Mouse (Mus musculus): Measurements from ENCODE around the gene Dazap2. TPM values are rescaled to one million over a fixed set of nuclear protein-coding genes. Genes with fewer than 3 reads are reported as not detected.

Dazap2 gene
- 242 and 282 TPM in 2 replicates for polyA plus RNA-seq (2012; rRNA removed)

DNA sequence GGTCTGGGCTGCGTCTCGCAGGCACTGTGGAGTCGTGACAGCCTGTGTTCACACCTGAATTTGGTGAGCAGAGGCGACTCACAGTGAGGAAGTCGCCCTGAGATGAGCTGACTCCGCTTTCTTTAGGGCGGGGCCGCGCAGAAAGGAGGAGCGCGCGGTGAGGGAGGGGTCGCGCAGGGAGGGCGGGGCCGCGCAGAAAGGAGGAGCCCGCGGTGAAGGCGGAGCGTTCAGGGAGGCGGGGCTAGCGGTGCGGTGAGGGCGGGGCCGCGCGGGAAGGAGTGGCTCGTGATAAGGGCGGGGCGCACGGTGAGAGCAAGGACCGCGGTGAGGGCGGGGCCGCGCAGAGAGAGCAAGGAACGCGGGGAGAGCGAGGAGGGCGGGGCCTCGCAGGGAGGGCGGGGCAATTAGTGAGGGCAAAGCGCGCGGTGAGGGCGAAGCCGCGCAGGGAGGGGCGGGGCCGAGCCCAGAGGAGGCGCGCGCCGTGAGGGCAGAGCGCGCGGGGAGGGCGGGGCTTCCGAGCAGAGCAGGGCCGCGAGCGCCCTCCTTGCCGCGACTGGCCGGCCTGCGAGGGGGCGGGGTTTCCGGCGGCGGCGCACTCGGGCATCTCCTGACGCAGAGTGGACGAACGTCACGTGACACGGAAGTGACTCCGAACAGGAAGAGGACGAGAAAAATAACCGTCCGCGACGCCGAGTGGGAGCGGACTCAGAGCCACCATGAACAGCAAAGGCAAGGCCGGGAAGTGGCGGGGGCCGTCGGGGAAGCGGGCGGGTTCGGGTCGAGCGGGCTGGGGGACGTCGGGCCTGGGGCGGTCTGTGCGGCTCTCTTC, at the start of gene Dazap2:
Gene Dazap2 (plus strand): TSS at position 354 of the 829 bp plus-strand sequence.
- peak; percentile 95 for TF ChIP-seq POLR2A (IDR thresholded peaks at IDR 0.05; ENCODE audit: control insufficient read depth, low read depth, low read length)
- no peak for TF ChIP-seq CTCF (IDR thresholded peaks at IDR 0.05; ENCODE audit: control insufficient read depth, insufficient read depth, insufficient replicate concordance, low read depth, low read length)
- Histone ChIP-seq H3K36me3 (ENCODE audit: control insufficient read depth, insufficient read depth, low read length) (peaks cover 3% of the 10 kb centered on the region), H3K27ac (ENCODE audit: control insufficient read depth, insufficient read depth, low read depth, low read length) (peak within 1 kb of the TSS; percentile 86), H3K4me1 (ENCODE audit: control insufficient read depth, insufficient read depth, low read length) (peaks cover 12% of the 10 kb centered on the region), H3K4me3 (ENCODE audit: control insufficient read depth, low read depth, low read length) (peak within 1 kb of the TSS; percentile 89), H3K27me3 (ENCODE audit: control insufficient read depth, insufficient read depth, low read length) (no peaks in the 10 kb centered on the region)

DNA sequence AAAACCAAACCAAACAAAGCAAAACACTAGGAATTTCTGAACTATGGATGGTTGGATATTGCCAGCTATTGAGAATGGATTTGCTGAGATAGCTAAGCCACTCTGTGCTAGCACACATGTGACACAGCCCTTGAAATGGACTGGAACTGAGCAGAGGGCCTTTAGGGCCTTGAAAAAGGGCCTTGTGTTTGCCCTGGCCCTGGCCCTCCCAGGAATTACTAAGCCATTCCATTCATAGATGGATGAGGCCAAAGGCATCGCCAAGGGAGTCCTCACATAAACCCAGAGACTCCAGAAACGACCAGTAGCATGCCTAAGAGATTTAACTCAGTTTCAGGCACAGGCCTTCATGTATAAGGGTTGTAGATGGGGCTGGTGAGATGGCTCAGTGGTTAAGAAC, 48.6 kb upstream of the Dazap2 start:
- no peaks in the 10 kb centered on the region for H3K27me3 ChIP-seq (ENCODE audit: control insufficient read depth, insufficient read depth, low read length)
- no peak overlapping the region for H3K4me3 ChIP-seq (ENCODE audit: control insufficient read depth, low read depth, low read length)
- H3K36me3 ChIP-seq (ENCODE audit: control insufficient read depth, insufficient read depth, low read length): no peaks in the 10 kb centered on the region
- TF ChIP-seq POLR2A (IDR thresholded peaks at IDR 0.05; ENCODE audit: control insufficient read depth, low read depth, low read length) (no peak), CTCF (IDR thresholded peaks at IDR 0.05; ENCODE audit: control insufficient read depth, insufficient read depth, insufficient replicate concordance, low read depth, low read length) (no peak)
- H3K27ac ChIP-seq (ENCODE audit: control insufficient read depth, insufficient read depth, low read depth, low read length): no peak overlapping the region
- H3K4me1 ChIP-seq (ENCODE audit: control insufficient read depth, insufficient read depth, low read length): no peaks in the 10 kb centered on the region

DNA sequence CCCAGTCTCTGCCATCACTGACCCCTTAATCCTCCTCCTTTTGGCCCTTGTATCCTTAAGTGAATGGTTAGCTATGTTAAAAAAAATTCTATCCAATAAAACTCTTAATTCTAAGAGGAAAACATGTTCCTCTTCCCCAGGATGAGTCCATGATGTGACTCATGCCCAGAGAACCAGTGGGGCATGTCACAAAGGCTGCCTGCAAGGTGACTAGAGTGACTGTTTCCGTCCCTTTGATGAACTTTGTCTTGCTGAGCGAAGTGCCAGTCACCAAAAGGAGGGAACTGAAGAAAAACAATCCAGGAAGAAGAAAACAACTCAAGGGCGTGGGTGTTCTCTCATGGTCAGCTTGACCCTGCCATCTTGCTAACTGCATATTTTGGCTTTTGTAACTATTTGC, 45.9 kb upstream of the Dazap2 start:
- Histone ChIP-seq H3K27ac (ENCODE audit: control insufficient read depth, insufficient read depth, low read depth, low read length) (no peak overlapping the region), H3K4me1 (ENCODE audit: control insufficient read depth, insufficient read depth, low read length) (no peaks in the 10 kb centered on the region), H3K4me3 (ENCODE audit: control insufficient read depth, low read depth, low read length) (no peak overlapping the region), H3K27me3 (ENCODE audit: control insufficient read depth, insufficient read depth, low read length) (no peaks in the 10 kb centered on the region), H3K36me3 (ENCODE audit: control insufficient read depth, insufficient read depth, low read length) (no peaks in the 10 kb centered on the region)
- TF ChIP-seq POLR2A (IDR thresholded peaks at IDR 0.05; ENCODE audit: control insufficient read depth, low read depth, low read length) (no peak), CTCF (IDR thresholded peaks at IDR 0.05; ENCODE audit: control insufficient read depth, insufficient read depth, insufficient replicate concordance, low read depth, low read length) (no peak)

DNA sequence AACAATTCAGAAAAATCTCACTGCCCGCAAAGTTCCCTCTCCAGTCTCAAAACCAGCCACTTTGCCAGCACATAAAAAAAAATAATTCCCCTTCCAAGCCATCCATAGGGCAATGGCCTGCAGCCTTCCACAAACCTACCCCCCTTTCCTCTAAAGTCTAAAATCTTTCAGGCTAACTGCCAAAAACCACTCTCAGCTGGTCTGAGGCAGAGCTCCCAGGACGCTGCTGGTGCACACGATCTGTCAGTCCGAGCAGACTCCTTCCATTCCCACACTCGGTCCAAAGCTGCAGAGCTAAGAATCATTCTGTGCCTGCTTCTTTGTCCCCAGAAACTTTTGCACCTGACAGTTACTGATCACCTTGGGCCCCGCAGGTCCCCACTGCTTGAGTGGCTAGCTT, 41.2 kb upstream of the Dazap2 start:
- no peaks in the 10 kb centered on the region for H3K36me3 ChIP-seq (ENCODE audit: control insufficient read depth, insufficient read depth, low read length)
- H3K4me1 ChIP-seq (ENCODE audit: control insufficient read depth, insufficient read depth, low read length): peaks cover 2% of the 10 kb centered on the region; the same call in 1 of the 2 replicates
- no peak overlapping the region for H3K27ac ChIP-seq (ENCODE audit: control insufficient read depth, insufficient read depth, low read depth, low read length)
- H3K27me3 ChIP-seq (ENCODE audit: control insufficient read depth, insufficient read depth, low read length): no peaks in the 10 kb centered on the region
- TF ChIP-seq POLR2A (IDR thresholded peaks at IDR 0.05; ENCODE audit: control insufficient read depth, low read depth, low read length): no peak
- no peak for TF ChIP-seq CTCF (IDR thresholded peaks at IDR 0.05; ENCODE audit: control insufficient read depth, insufficient read depth, insufficient replicate concordance, low read depth, low read length)
- H3K4me3 ChIP-seq (ENCODE audit: control insufficient read depth, low read depth, low read length): no peak overlapping the region

DNA sequence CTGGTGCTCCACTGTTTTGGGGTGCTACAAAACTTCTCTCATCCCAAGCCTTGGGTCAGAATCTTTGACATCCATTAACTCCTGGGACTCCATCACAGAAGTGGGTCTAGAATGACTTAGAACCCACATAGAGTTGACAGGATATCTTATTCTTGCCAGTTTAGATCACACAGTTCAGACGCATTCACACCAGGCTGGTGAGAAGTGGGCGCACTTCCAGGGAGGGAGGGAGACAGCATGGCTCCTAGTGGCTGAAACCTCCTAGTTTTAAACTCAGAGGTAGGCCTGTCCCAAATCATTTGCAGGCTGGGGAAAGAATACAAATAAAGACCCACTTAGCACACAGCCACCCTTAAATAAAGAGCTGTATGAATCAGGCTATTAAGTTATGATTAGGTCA, 40.8 kb upstream of the Dazap2 start:
- Histone ChIP-seq H3K4me3 (ENCODE audit: control insufficient read depth, low read depth, low read length) (no peak overlapping the region), H3K27me3 (ENCODE audit: control insufficient read depth, insufficient read depth, low read length) (no peaks in the 10 kb centered on the region), H3K36me3 (ENCODE audit: control insufficient read depth, insufficient read depth, low read length) (peaks cover 2% of the 10 kb centered on the region; the same call in 1 of the 2 replicates), H3K27ac (ENCODE audit: control insufficient read depth, insufficient read depth, low read depth, low read length) (no peak overlapping the region), H3K4me1 (ENCODE audit: control insufficient read depth, insufficient read depth, low read length) (peaks cover 2% of the 10 kb centered on the region; the same call in 1 of the 2 replicates)
- TF ChIP-seq CTCF (IDR thresholded peaks at IDR 0.05; ENCODE audit: control insufficient read depth, insufficient read depth, insufficient replicate concordance, low read depth, low read length) (no peak), POLR2A (IDR thresholded peaks at IDR 0.05; ENCODE audit: control insufficient read depth, low read depth, low read length) (no peak; the same call in 1 of the 2 replicates)

DNA sequence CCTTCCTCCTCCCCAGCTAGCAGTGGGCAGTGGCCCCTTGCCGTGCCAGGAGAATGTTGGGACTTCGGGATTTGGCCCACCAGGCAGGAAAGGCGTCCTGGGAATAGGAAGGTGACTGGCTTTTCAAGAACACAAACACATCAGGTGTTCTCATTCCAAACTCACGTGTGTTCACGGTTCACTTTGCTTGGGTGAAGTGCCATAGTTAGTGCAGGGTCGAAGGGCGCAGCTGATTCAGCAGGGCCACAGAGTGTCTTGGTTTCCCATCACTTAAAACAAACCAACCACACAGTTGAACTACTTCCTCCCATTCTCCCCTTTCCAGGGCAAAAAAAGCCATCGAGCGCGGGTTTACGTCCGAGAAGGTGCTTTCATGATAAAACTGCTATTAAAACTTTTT, 39.8 kb upstream of the Dazap2 start:
- peaks cover 5% of the 10 kb centered on the region for H3K36me3 ChIP-seq (ENCODE audit: control insufficient read depth, insufficient read depth, low read length)
- H3K4me1 ChIP-seq (ENCODE audit: control insufficient read depth, insufficient read depth, low read length): peaks cover 2% of the 10 kb centered on the region; the same call in 1 of the 2 replicates
- H3K27ac ChIP-seq (ENCODE audit: control insufficient read depth, insufficient read depth, low read depth, low read length): no peak overlapping the region
- H3K4me3 ChIP-seq (ENCODE audit: control insufficient read depth, low read depth, low read length): no peak overlapping the region
- no peak for TF ChIP-seq CTCF (IDR thresholded peaks at IDR 0.05; ENCODE audit: control insufficient read depth, insufficient read depth, insufficient replicate concordance, low read depth, low read length)
- no peak for TF ChIP-seq POLR2A (IDR thresholded peaks at IDR 0.05; ENCODE audit: control insufficient read depth, low read depth, low read length)
- H3K27me3 ChIP-seq (ENCODE audit: control insufficient read depth, insufficient read depth, low read length): no peaks in the 10 kb centered on the region

DNA sequence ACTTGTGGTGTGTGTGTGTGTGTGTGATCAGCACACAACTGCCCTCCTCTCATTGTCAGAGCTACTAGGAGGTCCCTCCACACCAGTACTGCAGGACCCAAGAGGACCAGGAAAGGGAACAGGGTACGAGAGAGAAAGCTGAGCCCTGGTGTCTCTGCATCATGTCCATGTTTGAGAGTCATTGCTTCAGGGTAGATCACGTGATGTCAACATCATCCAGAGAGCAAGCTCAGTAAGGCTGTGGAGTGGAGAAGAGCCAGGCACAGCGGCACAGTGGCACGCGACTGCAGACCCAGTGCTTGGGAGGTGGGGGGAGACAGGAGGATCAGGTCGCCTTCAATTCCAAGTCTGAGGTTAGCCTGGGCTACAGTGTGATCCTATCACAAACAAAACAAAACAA, 38.8 kb upstream of the Dazap2 start:
- TF ChIP-seq POLR2A (IDR thresholded peaks at IDR 0.05; ENCODE audit: control insufficient read depth, low read depth, low read length) (no peak), CTCF (IDR thresholded peaks at IDR 0.05; ENCODE audit: control insufficient read depth, insufficient read depth, insufficient replicate concordance, low read depth, low read length) (no peak)
- Histone ChIP-seq H3K27ac (ENCODE audit: control insufficient read depth, insufficient read depth, low read depth, low read length) (no peak overlapping the region), H3K4me3 (ENCODE audit: control insufficient read depth, low read depth, low read length) (no peak overlapping the region), H3K36me3 (ENCODE audit: control insufficient read depth, insufficient read depth, low read length) (peaks cover 5% of the 10 kb centered on the region), H3K27me3 (ENCODE audit: control insufficient read depth, insufficient read depth, low read length) (no peaks in the 10 kb centered on the region), H3K4me1 (ENCODE audit: control insufficient read depth, insufficient read depth, low read length) (peaks cover 2% of the 10 kb centered on the region; the same call in 1 of the 2 replicates)

Data from testis, adult 2 months (tissue).